Mouse (Mus musculus): ENCODE measurements around the gene Rag2.

Rag2 gene

DNA sequence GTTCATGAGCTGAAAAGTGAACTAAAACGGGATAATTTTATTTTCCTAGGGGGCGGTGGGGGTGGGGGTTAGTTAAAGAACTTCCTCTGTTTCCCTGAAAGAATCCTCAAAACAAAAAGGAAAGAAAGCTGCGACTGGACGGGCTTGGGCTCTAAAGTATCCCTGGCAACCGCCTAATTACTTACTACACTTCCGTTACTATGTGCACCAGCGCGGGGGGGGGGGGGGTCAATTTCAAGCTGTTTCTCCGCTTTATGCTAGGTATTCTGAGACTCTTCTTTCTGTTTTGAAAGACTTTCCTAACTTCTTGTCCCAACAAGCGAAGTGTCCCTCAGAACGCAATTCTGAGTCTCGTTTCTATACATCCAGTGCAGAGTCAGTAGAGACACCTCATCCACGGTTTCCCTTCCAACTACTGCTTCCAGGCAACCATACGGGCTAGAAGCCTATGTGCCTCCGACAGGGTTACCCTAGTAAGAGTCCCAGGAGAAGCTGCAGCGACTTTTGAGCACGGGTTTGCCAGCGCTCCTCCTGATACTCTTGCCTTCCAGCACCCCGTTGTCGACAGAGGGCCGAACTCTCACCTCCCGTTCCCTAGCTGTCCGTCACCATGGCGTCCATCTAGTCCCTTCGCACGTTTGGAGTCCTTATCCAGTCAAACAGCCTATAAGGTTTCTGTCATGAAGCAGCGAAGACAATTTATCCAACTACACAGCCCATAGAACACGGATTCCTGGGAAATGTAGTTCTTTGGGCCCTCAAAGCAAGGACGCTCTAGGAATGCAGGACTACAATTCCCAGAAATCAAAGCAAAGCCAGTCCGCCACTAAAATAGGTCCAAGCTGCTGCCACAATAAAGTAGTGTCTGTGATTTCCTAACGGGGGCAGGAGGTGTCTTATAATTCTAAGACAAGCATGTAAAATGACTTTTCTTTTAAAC is 4.0 kb downstream of the Rag2 start:
- DNase-seq = peak; percentile 73 to 96

DNA sequence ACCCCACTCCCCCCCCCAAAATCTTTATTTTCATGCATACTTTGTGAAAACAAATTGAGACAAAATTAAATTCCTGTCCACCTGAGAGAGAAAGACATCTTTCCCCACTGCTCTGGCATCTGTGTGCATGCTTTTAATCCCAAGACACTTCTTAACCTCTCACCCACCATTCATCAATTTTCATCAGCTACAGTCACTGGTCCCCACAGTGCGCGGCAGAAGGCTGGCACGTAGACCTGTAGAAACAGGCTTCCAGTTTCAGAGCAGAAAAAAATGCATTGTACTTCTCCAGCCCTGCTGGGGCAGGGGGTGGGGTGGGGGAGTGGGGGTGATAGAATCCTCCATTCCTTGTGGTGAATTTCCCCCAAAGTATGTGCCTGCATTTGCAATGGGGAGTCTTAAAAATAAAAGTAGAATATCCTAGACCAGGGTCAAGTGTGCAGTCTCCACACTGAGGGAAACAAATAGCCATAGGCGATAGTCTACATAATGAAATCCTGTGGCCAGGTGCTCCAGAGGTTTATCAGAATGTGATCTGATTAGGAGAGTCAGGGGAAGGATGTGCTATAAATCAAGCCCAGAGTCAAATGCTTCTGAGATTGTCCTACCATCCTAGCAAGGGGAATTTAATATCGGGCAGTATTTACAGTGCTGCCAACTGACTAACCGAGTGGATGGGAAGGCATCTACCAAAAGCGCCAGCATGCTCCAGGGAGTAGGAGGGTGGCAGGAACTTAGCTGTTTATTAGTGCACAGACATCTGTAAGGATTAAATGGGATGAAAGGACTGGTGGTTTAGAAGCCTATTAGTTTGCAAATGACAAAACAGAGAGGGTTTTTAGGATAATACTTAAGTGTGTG is 14.7 kb downstream of the Rag2 start:
- DNase-seq = no peak

DNA sequence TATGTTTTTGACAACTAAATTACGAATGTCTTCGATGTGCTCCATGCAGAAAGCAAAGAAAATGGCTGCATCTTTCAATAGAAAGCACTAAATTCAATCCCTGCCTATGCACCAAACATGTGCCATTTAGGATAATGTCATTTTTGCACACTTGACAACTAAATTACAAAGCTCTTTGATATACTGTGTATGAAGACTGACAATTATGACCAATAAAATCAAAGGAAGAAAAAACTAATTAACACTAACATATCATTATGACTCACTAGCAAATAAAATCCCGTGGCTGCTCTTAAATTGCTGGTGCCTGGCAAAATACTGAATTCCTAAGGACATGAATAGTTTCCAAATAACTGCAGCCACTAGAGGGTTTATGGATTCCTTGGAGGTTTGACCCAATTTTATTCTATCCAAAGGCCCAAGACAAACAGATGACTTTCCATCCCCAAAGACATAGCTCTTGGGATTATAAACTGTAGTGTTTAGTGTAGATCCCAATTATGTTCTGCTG is 15.4 kb downstream of the Rag2 start:
- no peak for DNase-seq

DNA sequence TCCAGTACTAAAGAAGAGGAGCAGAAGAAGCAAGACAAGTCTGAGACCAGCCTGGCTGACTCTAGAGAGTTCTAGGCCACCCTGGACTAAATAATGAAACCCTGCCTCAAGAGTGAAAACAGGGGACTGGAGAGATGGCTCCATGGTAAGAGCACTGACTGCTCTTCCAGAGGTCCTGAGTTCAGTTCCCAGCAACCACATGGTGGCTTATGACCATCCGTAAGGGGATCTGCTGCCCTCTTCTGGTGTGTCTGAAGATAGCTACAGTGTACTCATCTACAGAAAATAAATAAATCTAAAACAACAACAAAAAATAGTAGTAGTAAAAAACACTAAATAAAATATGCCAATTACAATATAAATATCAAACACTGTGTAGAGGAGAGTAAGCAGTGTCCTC is 21.3 kb downstream of the Rag2 start:
- no peak for DNase-seq

DNA sequence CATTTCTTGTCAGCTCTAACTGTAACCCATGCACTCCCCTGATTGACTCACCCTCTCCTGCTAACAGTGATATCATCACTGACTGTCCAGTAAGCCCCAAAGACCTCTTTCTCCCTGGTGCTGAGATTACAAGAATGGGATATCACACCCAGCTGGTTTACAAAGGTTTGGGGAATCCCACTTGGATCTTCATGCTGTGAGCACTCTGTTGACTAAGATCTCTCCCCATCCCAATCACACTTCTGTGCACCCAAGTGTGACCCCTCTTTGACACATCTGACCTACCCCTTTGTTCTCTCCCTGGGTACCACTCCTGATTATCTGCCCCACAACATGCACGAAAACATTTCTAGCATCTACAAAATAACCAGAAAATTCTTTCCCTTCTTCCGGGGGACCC is 23.8 kb downstream of the Rag2 start:
- DNase-seq = no peak

DNA sequence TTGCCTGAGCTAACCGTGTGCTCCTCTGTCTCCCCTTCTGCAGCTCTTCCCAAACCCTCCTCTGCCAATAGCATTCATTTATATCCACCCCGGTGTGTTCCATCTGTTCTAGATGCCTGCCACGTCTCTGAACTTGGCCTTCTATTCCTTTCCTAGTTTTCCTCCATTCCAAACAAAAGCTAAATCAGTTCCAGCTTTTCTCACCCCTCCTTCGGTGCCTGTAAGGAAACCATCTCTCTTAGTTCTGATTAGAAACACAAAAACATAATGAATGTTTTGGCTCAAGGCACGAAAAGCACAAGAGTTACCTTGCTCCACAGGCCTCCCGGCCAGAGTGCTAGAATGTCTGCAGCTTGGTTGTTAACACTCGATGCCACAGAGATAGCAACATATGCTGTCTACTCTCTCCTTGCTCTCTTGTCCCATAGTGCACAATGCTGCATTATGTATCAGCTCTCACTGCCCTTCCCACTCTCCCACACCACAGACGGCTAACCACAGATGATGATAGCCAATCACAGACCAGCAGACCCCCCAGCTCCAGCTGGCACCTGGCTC is 24.7 kb downstream of the Rag2 start, which contains the start of the genes Rag1 and B230118H07Rik:
Rag1 (minus strand) TSS at position 388 of the 558 bp plus-strand sequence.
B230118H07Rik (minus strand) TSS at position 419 of the 558 bp plus-strand sequence.
- no peak for DNase-seq

DNA sequence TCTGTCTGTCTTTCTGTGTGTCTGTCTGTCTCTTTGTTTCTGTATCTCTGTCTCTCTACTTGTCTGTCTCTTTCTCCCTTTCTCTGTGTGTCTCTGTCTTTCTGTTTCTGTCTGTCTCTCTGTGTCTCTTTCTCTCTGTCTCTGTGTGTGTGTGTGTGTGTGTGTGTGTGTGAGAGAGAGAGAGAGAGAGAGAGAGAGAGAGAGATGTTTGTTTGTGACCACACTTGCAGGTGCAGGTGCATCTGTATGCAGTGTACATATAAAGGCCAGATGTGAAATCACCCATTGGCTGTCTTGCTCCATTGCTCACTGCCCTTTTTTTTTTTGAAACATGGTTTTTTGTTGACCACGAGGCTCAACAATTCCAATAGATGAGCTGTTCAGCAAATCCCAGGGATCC is 25.9 kb downstream of the Rag2 start:
- no peak for DNase-seq

DNA sequence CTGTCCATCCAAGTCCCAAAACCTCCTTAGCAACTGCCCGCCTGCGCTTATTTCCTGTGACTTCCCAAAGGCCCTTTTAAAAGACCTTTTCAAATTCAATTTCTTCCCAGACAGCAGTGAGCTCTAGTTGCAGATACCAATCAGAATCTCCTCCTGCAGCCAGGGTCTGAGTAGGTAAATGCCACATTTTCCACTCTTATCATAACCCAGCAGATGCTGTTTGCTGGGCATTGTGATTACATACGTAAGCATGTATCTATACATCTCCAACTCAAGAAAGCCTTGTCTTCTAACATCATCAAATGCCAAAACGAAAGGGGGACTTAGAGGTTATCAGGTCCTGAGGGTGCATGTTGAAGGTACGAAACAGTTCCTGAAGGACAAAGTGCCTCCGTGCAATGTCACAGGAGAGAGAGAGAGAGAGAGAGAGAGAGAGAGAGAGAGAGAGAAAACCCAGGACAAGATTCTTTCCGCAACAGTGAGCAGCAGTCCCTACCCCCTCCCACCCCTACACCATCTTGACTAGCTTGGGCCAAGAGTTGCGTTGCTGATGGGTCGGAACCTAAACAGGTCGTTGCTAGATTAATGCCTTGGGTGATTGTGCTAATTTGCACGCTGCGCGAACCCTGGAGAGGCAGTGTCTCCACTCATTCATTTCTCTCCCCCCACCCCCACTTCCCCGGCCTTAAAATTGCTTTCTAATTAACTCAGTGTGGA is 27.8 kb downstream of the Rag2 start:
- peak in 1 of 2 experiments; percentile 4 for DNase-seq

DNA sequence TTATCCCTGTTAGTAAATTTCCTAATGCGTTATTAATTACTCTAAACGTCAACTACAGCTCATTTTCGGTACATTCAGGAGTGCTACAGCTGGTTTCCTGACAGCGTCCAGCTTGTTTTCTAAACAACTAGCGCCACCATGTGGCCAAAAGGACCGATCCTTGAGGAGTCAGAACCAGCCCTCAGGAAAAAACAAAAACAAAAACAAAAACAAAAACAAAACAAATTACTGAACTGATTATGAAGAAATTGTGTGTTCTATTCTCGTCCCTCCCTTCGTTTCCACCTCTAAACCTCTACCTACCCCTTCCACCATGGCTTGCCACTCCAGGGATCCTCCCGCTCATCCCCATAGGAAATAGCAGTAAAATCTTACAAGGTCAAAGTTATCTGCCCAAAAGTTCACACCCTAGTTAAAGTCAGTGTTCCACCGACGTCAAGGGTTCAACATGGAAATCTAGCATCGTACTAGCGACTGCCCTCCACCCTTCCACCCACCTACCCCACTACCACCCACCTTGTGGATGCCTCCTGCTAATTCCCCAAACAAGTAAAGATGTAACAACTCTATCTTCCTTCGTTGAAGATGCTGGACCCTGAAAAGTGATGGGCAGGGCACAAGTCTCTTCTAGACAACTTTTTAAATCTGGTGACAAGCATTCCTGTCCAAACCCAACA is 28.5 kb downstream of the Rag2 start:
- DNase-seq = peak; percentile 73 to 93

DNA sequence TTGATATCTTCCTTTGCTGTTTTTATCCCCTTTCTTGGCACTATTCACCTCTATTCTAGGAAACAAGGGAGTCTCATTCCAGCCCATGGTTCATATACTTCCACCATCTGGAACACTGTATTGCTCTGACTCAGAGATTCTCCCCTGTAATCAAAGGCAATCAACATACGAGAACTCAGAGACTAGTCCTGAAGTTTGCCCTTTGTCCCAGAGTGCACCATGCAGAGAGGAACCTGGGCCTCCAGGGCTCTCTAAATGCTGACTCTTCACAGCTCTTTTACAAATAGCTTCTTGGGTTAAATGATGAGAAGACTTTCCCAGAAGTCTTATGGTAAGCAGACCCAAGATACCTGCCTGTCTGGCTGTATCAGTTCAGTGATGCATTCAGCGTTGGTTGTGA is 36.0 kb downstream of the Rag2 start:
- DNase-seq = peak; percentile 14 to 15

DNA sequence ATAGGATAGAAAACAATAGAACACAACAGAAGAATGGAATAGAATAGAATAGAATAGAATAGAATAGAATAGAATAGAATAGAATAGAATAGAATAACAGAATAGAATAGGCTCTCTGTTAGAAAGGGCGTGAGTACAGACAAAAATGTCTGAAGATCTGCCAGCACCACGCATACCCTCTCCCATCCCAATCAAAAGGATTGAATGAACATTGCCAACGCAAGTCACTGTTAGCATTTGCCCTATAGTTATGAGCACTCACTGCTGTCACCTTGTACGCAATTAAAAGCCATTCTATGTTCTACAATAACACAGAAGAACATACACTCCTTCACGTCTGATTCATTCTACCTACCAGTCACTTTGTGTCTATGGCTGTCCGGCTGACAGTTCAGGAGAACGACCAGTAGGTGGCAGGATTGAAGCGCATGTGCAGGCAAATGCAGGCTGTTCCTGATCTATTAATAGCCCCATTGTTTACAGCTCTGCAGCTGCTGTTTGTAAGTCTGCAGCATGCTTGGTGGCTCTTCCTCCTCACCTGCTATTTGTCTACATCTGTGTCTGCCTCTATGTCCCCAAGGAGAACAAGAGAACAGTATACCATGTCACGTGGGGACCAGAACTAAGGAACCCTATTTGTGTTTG is 40.7 kb downstream of the Rag2 start:
- DNase-seq = peak; percentile 80 to 88

DNA sequence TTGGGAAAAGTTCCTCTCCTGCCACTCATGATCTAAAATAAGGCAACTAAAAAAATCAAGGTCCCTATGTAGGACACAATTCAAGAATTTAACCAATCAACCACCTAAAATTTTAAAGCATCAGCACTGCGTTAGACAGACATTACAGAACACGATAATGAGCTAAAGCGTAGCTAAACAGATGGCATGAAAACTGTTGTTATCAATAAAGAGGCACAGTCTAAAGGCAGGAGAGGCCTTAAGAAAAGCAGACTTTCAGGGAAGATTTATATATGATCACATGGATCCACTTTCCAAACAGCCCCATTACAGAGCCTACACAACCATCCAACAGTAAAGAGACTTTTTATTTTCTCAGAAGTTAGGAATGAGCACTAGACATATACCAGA is 41.2 kb downstream of the Rag2 start:
- no peak for DNase-seq

DNA sequence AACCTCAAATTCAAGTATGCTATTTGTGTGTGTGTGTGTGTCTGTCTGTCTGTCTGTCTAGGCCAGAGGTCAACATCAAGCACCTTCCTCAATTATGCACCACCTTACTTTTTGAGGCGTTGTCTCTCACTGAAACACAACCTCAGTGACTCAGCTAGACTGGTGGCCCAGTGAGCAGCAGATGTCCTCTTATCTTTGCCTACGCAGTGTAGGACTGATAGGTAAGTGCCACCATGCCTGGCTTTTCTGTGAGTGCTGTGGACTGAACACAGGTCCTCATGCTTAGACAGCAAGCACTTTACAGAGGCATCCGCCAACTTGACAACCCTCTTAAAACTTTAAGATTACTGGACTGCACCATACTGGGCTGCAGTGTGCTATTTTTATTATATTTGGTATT is 44.2 kb downstream of the Rag2 start:
- no peak for DNase-seq

DNA sequence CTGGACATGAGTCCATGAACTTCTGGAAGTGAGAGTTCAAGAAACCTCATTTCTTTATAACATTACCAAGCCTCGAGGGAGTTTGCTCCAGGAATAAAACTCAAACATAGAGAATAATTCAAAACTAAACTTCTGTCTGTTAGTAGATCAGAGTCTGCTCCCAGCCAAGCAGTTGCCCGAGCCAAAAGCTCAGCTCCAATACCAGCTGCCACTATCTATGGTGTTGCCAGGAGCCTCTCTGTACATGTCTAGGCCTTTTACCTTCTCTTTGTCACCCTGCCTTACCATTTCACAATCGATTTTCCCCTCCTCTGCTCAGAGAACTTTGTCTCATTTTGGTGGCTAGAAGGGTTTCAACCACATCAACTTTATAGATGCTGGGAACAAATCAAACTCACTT is 49.0 kb downstream of the Rag2 start:
- DNase-seq = no peak

DNA sequence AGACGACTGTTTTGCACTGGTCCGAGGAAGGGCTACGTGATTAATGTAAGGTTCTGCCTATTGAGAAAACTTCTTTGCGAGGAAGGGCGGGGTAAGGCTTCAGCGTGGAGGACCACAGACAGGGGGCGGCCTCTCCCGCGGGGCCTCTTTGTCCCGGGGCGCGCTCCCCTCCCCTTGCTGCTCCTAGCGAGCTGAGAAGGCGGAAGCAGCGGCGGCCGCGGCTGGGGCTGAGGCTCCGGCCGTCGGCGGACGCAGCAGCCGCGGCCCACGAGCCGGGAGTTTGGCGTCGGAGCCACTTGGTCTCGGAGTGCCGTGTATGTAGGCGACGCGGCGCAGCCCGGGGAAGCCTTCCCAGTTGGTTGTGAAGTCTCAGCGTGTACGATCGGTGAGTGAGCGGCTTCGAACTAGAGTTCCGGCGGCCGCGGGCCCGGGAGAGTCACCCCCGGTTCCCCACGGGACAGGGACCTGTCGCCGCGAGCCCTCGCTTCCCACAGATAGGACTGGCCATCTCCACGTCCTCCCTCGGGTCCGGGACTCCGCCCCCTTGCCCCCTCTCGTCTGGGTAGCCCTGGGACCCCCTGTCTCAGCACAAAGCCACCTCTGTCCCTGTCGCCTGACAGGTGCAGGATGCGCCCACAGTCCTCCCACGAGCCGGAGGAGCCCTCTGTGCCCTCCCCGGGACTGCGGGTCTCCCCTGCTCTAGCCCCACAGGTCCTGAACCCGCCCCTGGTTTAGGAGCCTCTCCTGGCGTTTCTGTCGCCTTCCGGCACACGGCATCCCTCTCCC is 53.9 kb downstream of the Rag2 start, which contains the start of gene Traf6:
Traf6 (plus strand) TSS at position 194 of the 786 bp plus-strand sequence.
- peak; percentile 88 to 95 for DNase-seq

DNA sequence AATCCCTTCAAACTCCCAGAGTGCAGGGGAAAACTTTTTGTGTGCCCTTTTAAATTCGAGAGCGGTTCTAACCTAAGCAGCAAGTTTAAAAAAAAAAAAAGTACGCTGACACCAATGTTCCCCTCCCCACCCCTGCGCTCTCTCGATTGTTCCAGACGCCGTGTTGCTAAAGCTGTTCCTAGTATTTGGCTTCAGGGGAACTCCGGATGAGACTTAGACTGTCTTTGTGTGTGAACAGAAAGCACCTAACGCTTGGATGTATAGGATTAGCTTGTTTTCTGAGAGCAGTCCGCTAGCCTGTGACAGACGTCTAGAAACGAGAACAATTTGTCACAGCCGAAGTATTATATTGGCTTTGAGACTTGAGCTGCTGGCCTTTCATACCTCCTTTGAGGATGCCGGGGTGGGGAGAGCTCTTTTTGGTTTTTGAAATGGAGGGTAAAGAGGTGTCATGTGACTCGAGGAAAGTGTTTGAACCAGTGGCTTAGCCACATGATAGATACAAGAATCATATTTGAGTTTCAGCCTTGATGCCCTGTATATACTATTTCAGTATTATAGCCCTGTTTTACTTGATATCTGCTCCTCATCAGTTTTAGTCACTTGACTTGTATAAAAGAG is 54.8 kb downstream of the Rag2 start:
- DNase-seq = peak in 1 of 2 experiments; percentile 17
